Mouse (Mus musculus) megakaryocyte-erythroid progenitor cell, adult 5-6 weeks (primary cell): Measurements from ENCODE around the gene Padi2. TPM values are rescaled to one million over a fixed set of nuclear protein-coding genes. Genes with fewer than 3 reads are reported as not detected.

ENCODE experiments used
- ATAC-seq: replicated peaks from 2 replicates; pipeline ENCODE4 v1.8.0; 2016; ENCODE audit warnings: mild to moderate bottlenecking, inconsistent platforms; ENCODE audit not compliant: severe bottlenecking, poor library complexity, low FRiP score, low TSS enrichment
- total RNA-seq, 2 experiments: library from RNA; stranded (forward) in 1 of 2; stranded (reverse) in 1 of 2; fragments of 200-1000, 215-1000 nt in 1 of 2; fragments of >200 nt in 1 of 2; fragmentation: Nextera tagmentation in 1 of 2; gene quantifications; 2 replicates each; pipeline ENCODE4 v1.2.3; 2014 to 2017

Padi2 gene
- total RNA-seq, 2 experiments from 2014 or later = 1.6 to 2.9 TPM

GRCm38 (mm10) chr4:140950574-140950973 lies 44.4 kb downstream of the Padi2 start:
- ATAC-seq = no peak

- no peak for ATAC-seq
These were observed 45.9 kb downstream of the Padi2 start for GRCm38 (mm10) chr4:140951861-140952641.

- ATAC-seq = no peak
These were observed 51.1 kb downstream of the Padi2 start for GRCm38 (mm10) chr4:140957131-140957702.

- peak; percentile 38 for ATAC-seq
These were observed 51.6 kb downstream of the Padi2 start for GRCm38 (mm10) chr4:140957725-140958124.

- ATAC-seq = no peak
These were observed 52.2 kb downstream of the Padi2 start for GRCm38 (mm10) chr4:140958319-140958718.

GRCm38 (mm10) chr4:140959128-140959679 lies 53.1 kb downstream of the Padi2 start:
- ATAC-seq = no peak

GRCm38 (mm10) chr4:140959715-140960479 lies 53.8 kb downstream of the Padi2 start:
- ATAC-seq = no peak

- ATAC-seq = peak; percentile 91
These were observed 54.8 kb downstream of the Padi2 start, which contains the start of gene Sdhb for GRCm38 (mm10) chr4:140960781-140961466. TSS of gene Sdhb (plus strand) at chr4:140961203.

- ATAC-seq = peak; percentile 11
These were observed 55.5 kb downstream of the Padi2 start for GRCm38 (mm10) chr4:140961467-140962206.

GRCm38 (mm10) chr4:140962207-140962909 lies 56.2 kb downstream of the Padi2 start:
- ATAC-seq = no peak

GRCm38 (mm10) chr4:140962950-140963349 lies 56.8 kb downstream of the Padi2 start:
- ATAC-seq = no peak

GRCm38 (mm10) chr4:140963941-140964597 lies 57.9 kb downstream of the Padi2 start:
- no peak for ATAC-seq

GRCm38 (mm10) chr4:140964620-140965019 lies 58.5 kb downstream of the Padi2 start:
- ATAC-seq = 0 out of 2 replicates have a peak, but pooled peaks have one; percentile 17

GRCm38 (mm10) chr4:140967386-140968159 lies 61.4 kb downstream of the Padi2 start:
- no peak for ATAC-seq

- ATAC-seq = no peak
These were observed 65.5 kb downstream of the Padi2 start for GRCm38 (mm10) chr4:140971691-140972090.

- no peak for ATAC-seq
These were observed 68.3 kb downstream of the Padi2 start for GRCm38 (mm10) chr4:140974408-140974807.

GRCm38 (mm10) chr4:140975356-140975755 lies 69.2 kb downstream of the Padi2 start:
- ATAC-seq = no peak
